Mouse (Mus musculus): ENCODE results near the gene Odf3l1. TPM values are rescaled to one million over a fixed set of nuclear protein-coding genes. Genes with fewer than 3 reads are reported as not detected.

The Odf3l1 gene
- total and polyA plus RNA-seq, 3 experiments, result not detected

DNA sequence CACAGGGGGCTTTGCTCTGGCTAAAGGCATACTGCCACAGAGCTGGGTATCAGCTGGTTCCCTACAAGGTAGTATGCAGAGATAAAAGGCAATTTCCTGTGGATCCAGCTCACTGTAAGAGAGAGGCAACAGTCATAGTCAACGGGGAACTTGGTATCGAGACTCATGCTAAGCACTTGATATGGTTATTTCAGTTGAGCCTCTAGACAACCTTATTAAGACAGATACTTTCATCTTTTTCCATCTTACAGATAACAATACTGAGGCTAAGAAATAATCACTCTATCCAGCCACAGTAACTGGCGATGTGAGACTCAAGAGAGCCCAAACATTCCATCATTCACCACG lies 13.6 kb downstream of the Odf3l1 start:
- peak; percentile 66; the same call in 1 of the 2 replicates for TF ChIP-seq MYB (IDR thresholded peaks at IDR 0.05; ENCODE audit: low read depth, low read length)
- no peak for TF ChIP-seq POLR2AphosphoS2 (IDR thresholded peaks at IDR 0.05; ENCODE audit: low read length)
- TF ChIP-seq EP300 (IDR thresholded peaks at IDR 0.05; ENCODE audit: low read depth in 1 of 2, low read length in 2 of 2), result peak; percentile 64 to 89; a peak in 3 of 4 replicates
- TF ChIP-seq TCF12 (IDR thresholded peaks at IDR 0.05; ENCODE audit: low read depth, low read length), result peak; percentile 55; the same call in 1 of the 2 replicates
- TF ChIP-seq JUND (IDR thresholded peaks at IDR 0.05; ENCODE audit: low read depth, low read length), result no peak
- peak; percentile 72; the same call in 1 of the 2 replicates for TF ChIP-seq ETS1 (IDR thresholded peaks at IDR 0.05; ENCODE audit: low read depth, low read length)
- peak; percentile 69 for TF ChIP-seq GATA1 (IDR thresholded peaks at IDR 0.05; ENCODE audit: low read depth, low read length)
- no peak overlapping the region for H3K4me3 ChIP-seq (ENCODE audit: control insufficient read depth in 1 of 2, insufficient read depth in 1 of 2, low read depth in 2 of 2, low read length in 2 of 2)
- DNase-seq (ENCODE audit: low read depth, low spot score), result peak; percentile 76
- H3K9ac ChIP-seq (ENCODE audit: control insufficient read depth, low read depth, low read length, poor library complexity, severe bottlenecking), result no peak overlapping the region
- H3K27ac ChIP-seq (ENCODE audit: control insufficient read depth, low read depth, low read length), result peak overlapping the region; percentile 41; the same call in 1 of the 2 replicates
- H3K79me2 ChIP-seq (ENCODE audit: control insufficient read depth, insufficient read depth, low read length, poor library complexity), result no peaks in the 10 kb centered on the region
- peaks cover 1 to 7% of the 10 kb centered on the region in 2 experiments; a peak in 3 of 4 replicates for H3K27me3 ChIP-seq (ENCODE audit: control insufficient read depth in 1 of 2, insufficient read depth in 2 of 2, low read length in 2 of 2)
- H3K4me1 ChIP-seq (ENCODE audit: control insufficient read depth in 1 of 2, insufficient read depth in 2 of 2, low read length in 2 of 2), result peaks cover 5 to 16% of the 10 kb centered on the region in 2 experiments; a peak in 3 of 4 replicates
- no peaks in the 10 kb centered on the region for H3K9me3 ChIP-seq (replicated peaks; ENCODE audit: insufficient read depth, low read length)
- H3K36me3 ChIP-seq (ENCODE audit: control insufficient read depth in 1 of 2, insufficient read depth in 2 of 2, low read length in 2 of 2), result peaks cover 0 to 5% of the 10 kb centered on the region in 2 experiments; a peak in 2 of 4 replicates

DNA sequence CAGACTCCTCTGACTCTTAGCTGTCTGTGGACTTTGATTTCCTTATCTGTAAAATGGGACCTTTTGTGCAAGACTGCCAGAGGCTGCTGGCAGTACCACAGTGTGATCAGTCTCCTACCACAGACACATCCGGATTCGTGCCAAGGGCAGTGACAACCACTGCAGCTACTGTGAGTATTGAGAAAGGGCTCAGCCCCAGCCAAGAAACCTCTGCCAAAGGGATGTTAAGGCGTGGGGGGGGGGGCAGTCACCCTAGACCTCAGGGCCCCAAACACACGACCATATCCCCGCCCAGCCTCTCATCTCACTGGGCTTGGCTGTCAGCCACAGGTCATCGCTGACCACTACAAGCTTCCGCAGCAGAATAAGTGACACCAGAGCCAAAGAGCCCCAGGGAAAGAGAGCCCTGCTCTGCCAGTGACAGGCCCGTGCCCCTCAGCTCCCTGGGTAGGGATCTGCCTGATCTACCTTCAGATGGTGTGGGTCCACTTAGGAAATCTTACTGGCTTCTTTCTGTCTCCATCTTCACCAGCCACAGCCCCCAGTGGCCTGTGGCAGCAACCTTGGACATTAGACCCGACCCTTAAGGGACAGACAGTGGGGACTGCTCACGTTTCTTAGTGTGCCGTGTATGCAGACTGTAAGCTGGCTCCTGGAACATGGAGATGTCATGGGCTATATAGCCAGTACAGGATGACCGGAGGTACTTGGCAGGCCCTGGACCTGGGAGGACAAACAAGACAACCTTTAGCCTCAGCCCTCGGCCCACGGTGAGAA lies 14.2 kb downstream of the Odf3l1 start:
- H3K27me3 ChIP-seq (ENCODE audit: control insufficient read depth in 1 of 2, insufficient read depth in 2 of 2, low read length in 2 of 2), result peaks cover 1 to 9% of the 10 kb centered on the region in 2 experiments; a peak in 3 of 4 replicates
- H3K4me3 ChIP-seq (ENCODE audit: control insufficient read depth in 1 of 2, insufficient read depth in 1 of 2, low read depth in 2 of 2, low read length in 2 of 2), result no peak overlapping the region
- H3K4me1 ChIP-seq (ENCODE audit: control insufficient read depth in 1 of 2, insufficient read depth in 2 of 2, low read length in 2 of 2), result peaks cover 5 to 16% of the 10 kb centered on the region in 2 experiments; a peak in 3 of 4 replicates
- H3K79me2 ChIP-seq (ENCODE audit: control insufficient read depth, insufficient read depth, low read length, poor library complexity), result no peaks in the 10 kb centered on the region
- H3K9ac ChIP-seq (ENCODE audit: control insufficient read depth, low read depth, low read length, poor library complexity, severe bottlenecking), result no peak overlapping the region
- H3K27ac ChIP-seq (ENCODE audit: control insufficient read depth, low read depth, low read length), result peak overlapping the region; percentile 28; the same call in 1 of the 2 replicates
- H3K9me3 ChIP-seq (replicated peaks; ENCODE audit: insufficient read depth, low read length), result no peaks in the 10 kb centered on the region
- DNase-seq (ENCODE audit: low read depth, low spot score), result peak; percentile 24
- H3K36me3 ChIP-seq (ENCODE audit: control insufficient read depth in 1 of 2, insufficient read depth in 2 of 2, low read length in 2 of 2), result peaks cover 0 to 5% of the 10 kb centered on the region in 2 experiments; a peak in 2 of 4 replicates
- TF ChIP-seq RCOR1 (IDR thresholded peaks at IDR 0.05; ENCODE audit: low read depth, low read length), result peak; percentile 21; the same call in 1 of the 2 replicates
- no peak for TF ChIP-seq CTCF (IDR thresholded peaks at IDR 0.05 in 2 of 3, conservative IDR thresholded peaks at IDR 0.05 in 1 of 3; ENCODE audit: control insufficient read depth in 1 of 3, insufficient read depth in 1 of 3, low read depth in 2 of 3, low read length in 3 of 3, poor library complexity in 1 of 3, severe bottlenecking in 1 of 3)
- peak in 1 of 2 experiments; percentile 10; a peak in 1 of 4 replicates for TF ChIP-seq EP300 (IDR thresholded peaks at IDR 0.05; ENCODE audit: low read depth in 1 of 2, low read length in 2 of 2)
- no peak for TF ChIP-seq ETS1 (IDR thresholded peaks at IDR 0.05; ENCODE audit: low read depth, low read length)

DNA sequence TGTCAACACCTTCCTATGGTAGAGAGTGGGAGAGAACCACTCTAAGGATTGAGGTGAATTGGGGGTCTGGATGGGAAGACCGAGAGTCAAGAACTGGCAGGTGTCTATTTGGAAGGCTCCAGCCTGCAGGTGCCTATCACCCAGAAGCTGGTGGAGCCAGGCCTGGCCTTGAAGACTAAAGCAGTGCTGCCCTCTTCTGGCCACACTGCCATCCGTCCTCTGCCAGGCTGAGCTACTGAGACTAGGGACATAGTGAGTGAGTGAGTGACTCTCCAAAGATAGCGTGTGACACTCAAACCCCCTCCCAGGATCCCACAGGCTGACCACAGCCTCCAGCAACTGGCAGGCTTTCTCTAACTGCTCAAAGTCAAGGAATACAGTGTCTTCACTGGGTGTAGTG lies 17.0 kb downstream of the Odf3l1 start:
- H3K9ac ChIP-seq (ENCODE audit: control insufficient read depth, low read depth, low read length, poor library complexity, severe bottlenecking), result no peak overlapping the region
- DNase-seq (ENCODE audit: low read depth, low spot score), result peak; percentile 85
- no peaks in the 10 kb centered on the region for H3K9me3 ChIP-seq (replicated peaks; ENCODE audit: insufficient read depth, low read length)
- H3K36me3 ChIP-seq (ENCODE audit: control insufficient read depth in 1 of 2, insufficient read depth in 2 of 2, low read length in 2 of 2), result peaks cover 0 to 5% of the 10 kb centered on the region in 2 experiments; a peak in 2 of 4 replicates
- peaks cover 5 to 16% of the 10 kb centered on the region in 2 experiments; a peak in 3 of 4 replicates for H3K4me1 ChIP-seq (ENCODE audit: control insufficient read depth in 1 of 2, insufficient read depth in 2 of 2, low read length in 2 of 2)
- peaks cover 5 to 12% of the 10 kb centered on the region in 2 experiments; a peak in 3 of 4 replicates for H3K27me3 ChIP-seq (ENCODE audit: control insufficient read depth in 1 of 2, insufficient read depth in 2 of 2, low read length in 2 of 2)
- no peak overlapping the region for H3K4me3 ChIP-seq (ENCODE audit: control insufficient read depth in 1 of 2, insufficient read depth in 1 of 2, low read depth in 2 of 2, low read length in 2 of 2)
- H3K27ac ChIP-seq (ENCODE audit: control insufficient read depth, low read depth, low read length), result no peak overlapping the region
- no peaks in the 10 kb centered on the region for H3K79me2 ChIP-seq (ENCODE audit: control insufficient read depth, insufficient read depth, low read length, poor library complexity)
- TF ChIP-seq ZMIZ1 (IDR thresholded peaks at IDR 0.05; ENCODE audit: low read depth, low read length), result no peak
- TF ChIP-seq UBTF (IDR thresholded peaks at IDR 0.05; ENCODE audit: borderline replicate concordance, insufficient read depth, low read depth, low read length), result no peak
- no peak for TF ChIP-seq RCOR1 (IDR thresholded peaks at IDR 0.05; ENCODE audit: low read depth, low read length)
- TF ChIP-seq TAL1 (IDR thresholded peaks at IDR 0.05; ENCODE audit: low read length), result no peak
- no peak for TF ChIP-seq ETS1 (IDR thresholded peaks at IDR 0.05; ENCODE audit: low read depth, low read length)
- peak; percentile 57 for TF ChIP-seq SMC3 (IDR thresholded peaks at IDR 0.05; ENCODE audit: low read depth, low read length)
- no peak for TF ChIP-seq GATA1 (IDR thresholded peaks at IDR 0.05; ENCODE audit: low read depth, low read length)
- peak; percentile 54 for TF ChIP-seq RAD21 (IDR thresholded peaks at IDR 0.05; ENCODE audit: low read depth, low read length)
- no peak for TF ChIP-seq MYC (IDR thresholded peaks at IDR 0.05; ENCODE audit: low read depth, low read length)
- no peak for TF ChIP-seq MAX (IDR thresholded peaks at IDR 0.05; ENCODE audit: low read length)
- no peak for TF ChIP-seq POLR2AphosphoS5 (IDR thresholded peaks at IDR 0.05; ENCODE audit: borderline replicate concordance, low read depth, low read length)
- TF ChIP-seq CHD1 (IDR thresholded peaks at IDR 0.05; ENCODE audit: low read depth, low read length), result no peak
- no peak for TF ChIP-seq USF1 (IDR thresholded peaks at IDR 0.05; ENCODE audit: low read depth, low read length)
- no peak for TF ChIP-seq E2F4 (IDR thresholded peaks at IDR 0.05; ENCODE audit: borderline replicate concordance, low read depth, low read length)
- no peak for TF ChIP-seq JUND (IDR thresholded peaks at IDR 0.05; ENCODE audit: low read depth, low read length)
- TF ChIP-seq SIN3A (IDR thresholded peaks at IDR 0.05; ENCODE audit: low read length), result no peak
- TF ChIP-seq CTCF (IDR thresholded peaks at IDR 0.05 in 2 of 3, conservative IDR thresholded peaks at IDR 0.05 in 1 of 3; ENCODE audit: control insufficient read depth in 1 of 3, insufficient read depth in 1 of 3, low read depth in 2 of 3, low read length in 3 of 3, poor library complexity in 1 of 3, severe bottlenecking in 1 of 3), result peak; percentile 85 to 97 (median 85)
- no peak for TF ChIP-seq TCF12 (IDR thresholded peaks at IDR 0.05; ENCODE audit: low read depth, low read length)
